Mouse (Mus musculus) CH12.LX (cell line): ENCODE measurements around the gene Itgb4. TPM values are rescaled to one million over a fixed set of nuclear protein-coding genes. Genes with fewer than 3 reads are reported as not detected.
"Not testable (repeated sequence)": the region's sequence is repeated elsewhere in the genome, so short reads cannot be mapped to it uniquely, and the experiment has no call there.

ENCODE experiments used
- DNase-seq: peaks from one replicate; pipeline ENCODE4 v3.0.0-alpha.2; 2013; ENCODE audit errors: extremely low read depth
- H3K27ac ChIP-seq: 2 replicates; pipeline ENCODE4 v1.5.1; 2012; ENCODE audit warnings: low read depth, mild to moderate bottlenecking, control low read depth, moderate library complexity; ENCODE audit not compliant: insufficient read depth
- H3K27me3 ChIP-seq: replicated peaks from 2 replicates; pipeline ENCODE3; 2012; ENCODE audit warnings: inconsistent platforms
- H3K36me3 ChIP-seq, 2 experiments: replicated peaks in 1 of 2; 2 replicates each; pipeline versions ENCODE3 to v1.6.1; 2012; ENCODE audit warnings: inconsistent platforms in 1 of 2, low read length in 1 of 2, mild to moderate bottlenecking in 1 of 2, mixed read lengths in 1 of 2, moderate library complexity in 1 of 2; ENCODE audit not compliant: control insufficient read depth in 1 of 2, insufficient read depth in 1 of 2
- H3K4me1 ChIP-seq, 2 experiments: 2 replicates each; pipeline ENCODE4 v1.6.1; 2012; ENCODE audit warnings: inconsistent platforms in 1 of 2, moderate library complexity in 1 of 2; ENCODE audit not compliant: insufficient read depth in 2 of 2, control insufficient read depth in 1 of 2
- H3K4me2 ChIP-seq: 2 replicates; pipeline ENCODE4 v1.6.1; 2012; ENCODE audit warnings: low read depth, mild to moderate bottlenecking, control low read depth; ENCODE audit not compliant: poor library complexity, insufficient read depth, severe bottlenecking
- H3K4me3 ChIP-seq, 3 experiments: fragments of 150-350 bp in 1 of 3; sonication (generic) in 1 of 3; replicated peaks in 1 of 3; 2 replicates each; pipeline versions ENCODE3 to v1.5.1; 2011 to 2012; ENCODE audit warnings: low read depth in 2 of 3, low read length in 2 of 3, mild to moderate bottlenecking in 2 of 3, moderate library complexity in 2 of 3, control low read depth in 1 of 3, improper control_type of control experiment in 1 of 3, inconsistent platforms in 1 of 3, mixed read lengths in 1 of 3; ENCODE audit not compliant: poor library complexity in 1 of 3
- H3K79me2 ChIP-seq: replicated peaks from 2 replicates; pipeline ENCODE4 v1.6.1; 2012; ENCODE audit warnings: mild to moderate bottlenecking, moderate library complexity; ENCODE audit not compliant: control insufficient read depth, poor library complexity, insufficient read depth, severe bottlenecking; ENCODE audit errors: extremely low read depth
- H3K9ac ChIP-seq: 2 replicates; pipeline ENCODE4 v1.6.1; 2012; ENCODE audit warnings: low read depth, mild to moderate bottlenecking, control low read depth, moderate library complexity; ENCODE audit not compliant: insufficient read depth
- H3K9me3 ChIP-seq: replicated peaks from 2 replicates; pipeline ENCODE3; 2012; ENCODE audit warnings: low read length, inconsistent platforms, mixed read lengths
- BHLHE40 ChIP-seq: IDR thresholded peaks from 2 replicates; pipeline ENCODE4 v1.6.1; 2011; ENCODE audit warnings: mild to moderate bottlenecking, low read depth, low read length, improper control_type of control experiment
- CHD1 ChIP-seq: IDR thresholded peaks from 2 replicates; pipeline ENCODE4 v1.6.1; 2012; ENCODE audit warnings: low read depth, low read length, improper control_type of control experiment, inconsistent platforms
- CTCF ChIP-seq, 2 experiments: IDR thresholded peaks in 1 of 2; conservative IDR thresholded peaks in 1 of 2; 2 replicates each; pipeline ENCODE4 v1.5.1; 2011 to 2012; ENCODE audit warnings: low read depth in 2 of 2, low read length in 2 of 2, improper control_type of control experiment in 1 of 2, inconsistent platforms in 1 of 2, mild to moderate bottlenecking in 1 of 2, moderate library complexity in 1 of 2
- ETS1 ChIP-seq: conservative IDR thresholded peaks from 2 replicates; pipeline ENCODE4 v1.6.1; 2012; ENCODE audit warnings: low read depth, mild to moderate bottlenecking, inconsistent platforms, low read length, improper control_type of control experiment, moderate library complexity
- IRF4 ChIP-seq: IDR thresholded peaks from 2 replicates; pipeline ENCODE4 v1.6.1; 2014; ENCODE audit warnings: low read depth, mild to moderate bottlenecking, inconsistent platforms, low read length, improper control_type of control experiment
- MEF2A ChIP-seq: IDR thresholded peaks from 2 replicates; pipeline ENCODE4 v1.6.1; 2014; ENCODE audit warnings: low read depth, mild to moderate bottlenecking, inconsistent platforms, low read length, improper control_type of control experiment, borderline replicate concordance
- NELFE ChIP-seq: IDR thresholded peaks from 2 replicates; pipeline ENCODE4 v1.6.1; 2011; ENCODE audit warnings: low read depth, low read length, improper control_type of control experiment
- PAX5 ChIP-seq: IDR thresholded peaks from 2 replicates; pipeline ENCODE4 v1.6.1; 2012; ENCODE audit warnings: low read length, inconsistent platforms, mixed read lengths
- SMC3 ChIP-seq: IDR thresholded peaks from 2 replicates; pipeline ENCODE4 v1.6.1; 2011; ENCODE audit warnings: low read depth, low read length, improper control_type of control experiment
- UBTF ChIP-seq: IDR thresholded peaks from 2 replicates; pipeline ENCODE4 v1.6.1; 2012; ENCODE audit warnings: low read depth, mild to moderate bottlenecking, inconsistent platforms, low read length, improper control_type of control experiment, moderate library complexity
- ZC3H11A ChIP-seq: IDR thresholded peaks from 2 replicates; pipeline ENCODE4 v1.6.1; 2012; ENCODE audit warnings: low read depth, mild to moderate bottlenecking, inconsistent platforms, low read length, improper control_type of control experiment
- ZNF384 ChIP-seq: IDR thresholded peaks from 2 replicates; pipeline ENCODE4 v1.6.1; 2012; ENCODE audit warnings: low read depth, low read length, improper control_type of control experiment, inconsistent platforms
- dilution Hi-C: fragments of 300-500 bp; cut with MboI; formaldehyde crosslinking; loops from 2 replicates; pipeline ENCODE4 v1.14.3; 2020; ENCODE audit warnings: low sequenced_read_pairs; ENCODE audit not compliant: extremely low pct_unique_long_range_greater_than_20kb, extremely low pct_ligation_motif_present
- in situ Hi-C: fragments of 300-500 bp; cut with MboI; formaldehyde crosslinking; loops from 3 replicates; pipeline ENCODE4 v1.14.3; 2019; ENCODE audit warnings: low sequenced_read_pairs, low pct_ligation_motif_present, low pct_unique_long_range_greater_than_20kb, mixed read lengths
- polyA plus RNA-seq: library from polyadenylated mRNA; unstranded; fragments of >175 nt; gene quantifications from 2 replicates; pipeline ENCODE4 v1.2.1, GENCODE M21; 2012; ENCODE audit warnings: low read depth; ENCODE audit not compliant: insufficient read length
- total RNA-seq, 2 experiments: library from RNA; depleted of rRNA; stranded (reverse); fragments of 300-350 nt in 1 of 2; fragments of >200 nt in 1 of 2; gene quantifications; 2 replicates each; pipeline ENCODE4 v1.2.3; 2012 to 2014

Gene Itgb4
- total and polyA plus RNA-seq, 3 experiments, result 0.42 to 6.3 (median 0.59) TPM

DNA sequence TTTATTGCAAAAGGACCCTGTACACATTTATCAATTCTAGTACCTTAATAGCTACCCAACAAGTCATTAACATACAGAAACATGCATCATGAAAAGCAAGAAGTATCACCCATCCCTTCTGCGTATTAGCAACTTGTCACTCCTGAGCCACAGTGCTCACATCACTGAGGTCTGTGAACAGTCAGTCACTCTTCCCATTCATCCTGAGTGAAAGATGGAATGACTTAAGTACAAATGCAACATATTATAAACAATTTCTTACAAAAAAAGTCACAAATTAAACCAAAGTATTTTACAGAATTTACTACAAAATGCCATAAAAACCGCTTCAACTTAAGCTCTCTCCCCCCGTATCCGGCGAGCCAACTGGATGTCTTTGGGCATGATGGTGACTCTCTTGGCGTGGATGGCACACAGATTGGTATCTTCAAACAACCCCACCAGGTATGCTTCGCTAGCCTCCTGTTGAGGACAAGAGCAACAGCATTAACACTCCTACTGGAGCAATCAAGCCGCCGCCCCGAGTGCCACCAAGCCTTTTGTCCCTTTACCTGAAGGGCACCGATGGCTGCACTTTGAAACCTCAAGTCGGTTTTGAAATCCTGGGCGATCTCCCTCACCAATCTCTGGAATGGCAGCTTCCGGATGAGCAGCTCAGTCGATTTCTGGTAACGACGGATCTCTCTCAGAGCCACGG lies 48.7 kb downstream of the Itgb4 start:
- peak overlapping the region; percentile 60 to 82 (median 81) for H3K4me3 ChIP-seq
- dilution Hi-C loops, H3K9me3 ChIP-seq, DNase-seq: not testable (repeated sequence)
- H3K79me2 ChIP-seq, result peaks cover 11% of the 10 kb centered on the region
- in situ Hi-C loops, result loop anchor here (25.0 kb wide), 1 partner anchor 411 kb away; the partner anchor contains the start of genes Gga3, Mif4gd and Mrps7
- peaks cover 17 to 23% of the 10 kb centered on the region in 2 experiments for H3K36me3 ChIP-seq
- peak overlapping the region; percentile 98 for H3K9ac ChIP-seq
- peaks cover 2 to 22% of the 10 kb centered on the region in 2 experiments; a peak in 3 of 4 replicates for H3K4me1 ChIP-seq
- peaks cover 13% of the 10 kb centered on the region for H3K27me3 ChIP-seq
- TF ChIP-seq CHD1, result 0 out of 2 replicates have a peak, but pooled peaks have one; percentile 4
- H3K27ac ChIP-seq, result peak overlapping the region; percentile 93
- H3K4me2 ChIP-seq, result peak overlapping the region; percentile 7; the same call in 1 of the 2 replicates

DNA sequence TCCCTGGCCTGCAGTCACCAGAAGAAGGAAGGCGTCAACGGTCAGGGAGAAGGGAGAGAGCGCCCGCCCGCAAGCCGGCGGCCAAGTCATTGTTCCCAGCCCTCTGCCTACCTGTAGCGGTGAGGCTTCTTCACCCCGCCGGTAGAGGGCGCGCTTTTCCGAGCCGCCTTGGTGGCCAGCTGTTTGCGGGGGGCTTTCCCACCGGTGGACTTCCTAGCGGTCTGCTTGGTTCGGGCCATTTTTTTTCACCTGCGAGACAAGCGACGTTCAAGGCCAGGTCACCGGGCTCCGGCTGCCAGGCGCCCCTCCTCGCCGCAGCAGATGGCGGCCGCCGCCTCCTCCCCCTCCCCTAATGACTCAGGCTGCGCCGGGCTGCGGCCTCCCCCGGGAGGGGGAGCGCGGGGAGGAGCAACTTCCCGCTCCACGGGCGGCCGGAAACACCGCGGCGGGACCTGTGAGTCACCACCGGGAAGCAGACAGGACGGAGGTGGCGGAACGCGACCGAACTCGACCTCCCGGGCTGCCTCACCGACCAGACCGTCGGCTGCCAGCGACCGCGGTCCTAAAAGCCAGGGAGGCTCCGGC lies 49.4 kb downstream of the Itgb4 start:
- Histone ChIP-seq H3K9ac (peak overlapping the region; percentile 98), H3K27me3 (peaks cover 16% of the 10 kb centered on the region), H3K27ac (peak overlapping the region; percentile 93), H3K79me2 (peaks cover 11% of the 10 kb centered on the region), H3K4me3 (peak overlapping the region; percentile 60 to 82 (median 81)), H3K36me3 (peaks cover 17 to 23% of the 10 kb centered on the region in 2 experiments), H3K4me1 (peaks cover 5 to 25% of the 10 kb centered on the region in 2 experiments; a peak in 3 of 4 replicates), H3K9me3 (no peaks in the 10 kb centered on the region), H3K4me2 (no peak overlapping the region)
- DNase-seq, result peak; percentile 90
- dilution Hi-C loops, result no loop called here
- in situ Hi-C loops, result loop anchor here (25.0 kb wide), 1 partner anchor 412 kb away; the partner anchor contains the start of genes Gga3, Mif4gd and Mrps7
- TF ChIP-seq CHD1 (0 out of 2 replicates have a peak, but pooled peaks have one; percentile 48), UBTF (peak; percentile 80; the same call in 1 of the 2 replicates), CTCF (conservative IDR thresholded peaks at IDR 0.05 in 1 of 2, IDR thresholded peaks at IDR 0.05 in 1 of 2; ENCODE audit: low read depth in 2 of 2, low read length in 2 of 2) (peak in 1 of 2 experiments; percentile 70; a peak in 2 of 4 replicates), MEF2A (peak; percentile 70), IRF4 (no peak), NELFE (no peak), ETS1 (peak; percentile 64; the same call in 1 of the 2 replicates), ZC3H11A (no peak), SMC3 (no peak), PAX5 (no peak), BHLHE40 (peak; percentile 49; the same call in 1 of the 2 replicates), ZNF384 (peak; percentile 68; the same call in 1 of the 2 replicates)
